Mouse (Mus musculus) gastrocnemius, postnatal 10 days (tissue): ENCODE data around the gene Fhad1. TPM values are rescaled to one million over a fixed set of nuclear protein-coding genes. Genes with fewer than 3 reads are reported as not detected.
"Not testable (repeated sequence)": the region's sequence is repeated elsewhere in the genome, so short reads cannot be mapped to it uniquely, and the experiment has no call there.

ENCODE experiments used
- DNase-seq: peaks from one replicate; pipeline ENCODE4 v3.0.0; 2021; ENCODE audit warnings: mixed read lengths
- total RNA-seq, 2 experiments: library from RNA; stranded (reverse); gene quantifications; 2 replicates each; pipeline ENCODE4 v1.2.3; 2021

Fhad1 gene
- total RNA-seq, 2 experiments from 2014 or later, result 2.1 to 4.5 TPM

DNA sequence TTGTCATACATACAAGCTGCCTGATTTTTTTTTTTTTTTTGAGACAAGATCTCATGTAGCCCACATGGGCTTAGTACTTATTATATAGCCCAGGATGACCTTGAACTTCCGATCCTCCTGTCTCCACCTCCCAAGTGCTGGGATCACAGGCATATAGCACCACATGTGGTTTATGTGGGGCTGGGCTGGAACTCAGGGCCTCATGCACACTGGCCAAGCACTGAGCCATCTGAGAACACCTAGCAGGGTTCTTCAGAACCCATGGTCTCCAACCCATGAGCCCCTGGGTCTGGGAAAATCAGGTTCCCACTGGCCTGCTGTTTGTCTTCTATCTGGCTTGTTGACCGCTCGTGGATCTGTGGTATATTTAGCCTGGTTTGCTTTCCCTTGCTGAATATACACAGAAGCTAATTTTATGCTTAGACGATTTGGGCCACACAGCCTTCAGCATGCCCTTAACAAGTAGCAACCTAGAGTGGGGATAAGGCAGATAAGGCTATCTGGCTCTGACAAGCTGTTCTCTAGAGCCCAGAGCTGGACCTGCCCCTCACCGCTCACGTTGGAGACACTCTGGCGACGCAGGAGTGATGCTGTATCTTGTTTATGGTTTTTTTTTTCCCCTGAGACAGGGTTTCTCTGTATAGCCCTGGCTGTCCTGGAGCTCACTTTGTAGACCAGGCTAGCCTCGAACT, 24.9 kb upstream of the Fhad1 start:
- no peak for DNase-seq

DNA sequence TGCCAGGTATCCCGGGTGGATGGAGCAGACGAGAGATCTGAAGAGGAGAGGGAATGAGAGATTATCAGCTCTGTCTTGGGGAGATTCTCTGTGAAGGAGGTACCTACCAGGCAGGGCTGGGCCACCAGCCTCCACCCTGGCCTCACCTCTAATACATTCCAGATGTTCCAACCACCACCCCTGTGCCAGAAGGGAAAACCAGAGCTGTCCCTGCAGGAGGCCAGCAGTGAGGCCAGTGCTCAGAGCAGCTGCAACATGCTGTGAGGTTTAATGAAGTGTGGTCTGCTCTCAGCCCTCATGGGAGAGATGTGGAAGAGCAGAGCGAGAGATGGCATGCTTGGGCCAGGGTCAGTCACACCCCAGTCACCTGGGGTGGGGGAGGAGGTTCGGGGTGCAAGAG, 23.0 kb upstream of the Fhad1 start:
- DNase-seq, result no peak

DNA sequence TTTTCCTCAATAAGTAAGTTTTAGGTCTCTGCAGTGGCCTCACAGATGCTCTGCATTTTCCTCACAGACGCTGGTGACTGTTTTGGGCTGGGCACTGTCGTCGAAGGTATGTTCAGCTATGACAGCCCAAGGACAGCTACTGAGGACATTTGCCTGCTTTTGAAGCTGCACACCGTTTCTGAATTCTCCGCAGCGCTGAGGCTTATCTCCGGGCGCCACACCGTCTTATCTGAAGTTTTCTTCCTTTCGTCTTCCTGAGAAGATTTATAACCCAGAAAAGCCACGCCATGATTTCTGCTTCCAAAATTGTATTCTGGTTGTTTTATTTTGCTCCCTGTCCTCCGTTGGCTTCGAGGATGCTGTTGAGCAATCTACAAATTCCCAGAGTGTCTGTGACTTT, 13.7 kb upstream of the Fhad1 start:
- DNase-seq, result no peak

DNA sequence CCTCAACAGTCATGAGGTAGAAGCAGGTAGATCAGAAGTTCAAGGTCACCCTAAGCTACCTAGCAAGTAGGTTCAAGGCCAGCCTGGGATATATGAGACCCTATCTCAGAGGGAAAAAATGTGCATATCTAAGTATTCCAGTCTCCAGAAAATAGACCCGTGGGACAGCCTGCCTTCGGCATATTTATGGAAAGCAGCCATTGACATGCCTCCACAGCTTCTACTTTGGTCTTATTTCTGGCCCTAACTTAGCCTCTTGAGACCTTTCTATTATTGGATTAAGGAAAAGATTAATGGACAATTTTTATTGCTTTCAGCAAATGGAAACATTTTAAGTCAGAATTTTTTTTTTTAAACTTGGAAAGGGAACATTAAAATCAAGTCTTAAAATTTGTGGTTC, 12.1 kb upstream of the Fhad1 start:
- DNase-seq, result no peak

DNA sequence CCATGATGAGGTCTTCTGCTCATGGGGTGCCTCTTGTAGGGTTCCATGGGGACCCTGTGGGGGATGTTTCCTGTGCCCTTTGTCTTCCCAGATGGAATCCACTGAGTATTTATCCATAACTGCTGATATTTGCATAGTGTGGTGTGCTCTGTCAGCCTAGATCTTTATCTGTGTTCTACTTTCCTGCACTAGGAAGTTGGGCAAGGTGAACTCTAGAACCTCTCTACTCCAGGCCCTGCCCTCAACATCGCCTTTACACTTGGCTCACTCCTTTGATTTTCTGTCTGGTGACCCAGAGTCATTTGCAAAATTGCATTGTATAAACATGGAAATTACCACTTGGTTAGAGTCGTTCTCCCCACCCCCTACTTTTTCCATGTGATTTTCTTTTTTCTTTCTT, 9.7 kb upstream of the Fhad1 start:
- DNase-seq, result no peak

- DNase-seq, result no peak
Observed at GRCm38 (mm10) chr4:142023166-142023565, 8.3 kb upstream of the Fhad1 start.

GRCm38 (mm10) chr4:142017686-142018085, 2.8 kb upstream of the Fhad1 start:
- DNase-seq, result no peak

- DNase-seq, result no peak
Observed at GRCm38 (mm10) chr4:142011236-142011635, 3.6 kb downstream of the Fhad1 start.

- no peak for DNase-seq
Observed at GRCm38 (mm10) chr4:142010441-142010840, 4.4 kb downstream of the Fhad1 start.

- no peak for DNase-seq
Observed at GRCm38 (mm10) chr4:142008206-142008605, 6.7 kb downstream of the Fhad1 start.

GRCm38 (mm10) chr4:142000581-142000980, 14.3 kb downstream of the Fhad1 start:
- no peak for DNase-seq

- no peak for DNase-seq
Observed at GRCm38 (mm10) chr4:141999494-142000074, 15.3 kb downstream of the Fhad1 start.

DNA sequence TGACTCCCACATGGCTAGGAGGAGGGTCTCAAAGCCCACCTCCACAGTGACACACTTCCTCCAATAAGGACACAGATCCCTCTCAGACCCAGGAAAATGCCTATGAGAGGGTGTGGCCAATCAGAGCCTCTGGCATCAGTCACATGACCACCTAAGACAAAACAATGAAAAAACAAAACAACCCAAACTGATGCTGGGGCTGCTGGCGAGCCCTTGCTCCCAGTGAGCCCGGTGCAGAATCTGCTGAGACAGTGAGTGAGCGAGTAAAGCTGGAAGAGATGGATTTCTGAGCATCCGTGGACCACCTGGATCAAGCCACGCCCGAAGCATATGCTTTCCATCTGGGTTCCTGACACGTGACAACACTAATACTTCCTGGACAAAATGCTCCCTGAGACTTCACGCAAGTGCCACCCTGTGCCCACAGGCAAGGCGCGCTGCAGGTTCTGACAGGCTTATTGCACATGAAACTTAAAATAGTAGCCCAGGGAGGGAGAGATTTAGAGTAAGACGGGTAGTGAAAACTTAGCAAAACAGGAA, 16.5 kb downstream of the Fhad1 start:
- no peak for DNase-seq

GRCm38 (mm10) chr4:141996880-141997279, 18.0 kb downstream of the Fhad1 start:
- no peak for DNase-seq

DNA sequence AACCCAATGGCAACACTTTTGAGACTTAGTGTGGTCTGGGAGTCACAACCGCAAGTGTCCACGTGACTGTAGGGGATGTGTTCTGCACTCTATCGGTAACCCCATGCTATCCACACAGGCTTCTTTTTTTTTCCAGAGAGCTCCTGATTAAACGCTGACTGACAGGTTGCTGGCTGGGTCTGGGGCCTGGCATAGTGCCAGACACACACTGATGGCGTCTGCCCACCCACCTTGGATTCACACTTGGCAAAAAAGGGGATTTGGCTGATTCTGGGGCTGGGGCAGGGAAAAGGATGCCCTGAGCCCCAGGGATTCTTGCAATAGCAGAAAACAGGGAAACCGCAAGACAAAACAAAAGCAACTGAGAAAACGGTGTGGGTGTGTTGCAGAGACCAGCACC, 18.8 kb downstream of the Fhad1 start:
- DNase-seq, result no peak

- DNase-seq, result not testable (repeated sequence)
Observed at GRCm38 (mm10) chr4:141994062-141994471, 20.8 kb downstream of the Fhad1 start.

DNA sequence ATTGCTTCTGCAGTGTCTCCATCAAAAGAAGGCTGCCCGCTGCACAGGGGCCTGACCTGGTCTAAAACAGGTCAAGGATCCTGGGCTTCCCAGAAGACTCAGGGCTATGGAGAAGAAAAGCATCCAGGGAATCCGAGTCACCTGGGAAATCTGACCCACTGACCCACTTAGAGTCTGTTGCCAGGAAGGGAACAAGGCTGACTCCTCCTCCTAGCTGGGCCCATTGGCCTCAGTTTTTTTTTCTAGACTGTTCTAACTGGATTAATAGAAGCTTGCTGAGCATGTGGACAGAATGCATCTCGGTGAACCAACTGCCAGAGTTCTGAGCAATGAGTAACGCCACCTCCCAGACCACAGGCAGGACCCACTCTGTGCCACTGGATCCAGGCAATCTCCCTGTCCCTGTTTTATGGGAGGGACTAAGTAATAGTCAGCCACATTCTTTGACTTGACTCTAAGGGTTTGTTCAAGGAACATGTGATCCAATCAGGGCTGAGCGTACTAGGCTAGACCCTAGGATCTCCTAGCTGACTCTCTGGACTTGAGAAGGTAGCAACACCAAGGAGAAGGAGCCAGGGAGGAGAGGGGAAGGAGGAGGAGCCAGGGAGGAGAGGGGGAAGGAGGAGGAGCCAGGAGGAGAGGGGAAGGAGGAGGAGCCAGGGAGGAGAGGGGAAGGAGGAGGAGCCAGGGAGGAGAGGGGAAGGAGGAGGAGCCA, 21.4 kb downstream of the Fhad1 start:
- no peak for DNase-seq

GRCm38 (mm10) chr4:141992530-141993204, 22.2 kb downstream of the Fhad1 start:
- DNase-seq, result no peak

DNA sequence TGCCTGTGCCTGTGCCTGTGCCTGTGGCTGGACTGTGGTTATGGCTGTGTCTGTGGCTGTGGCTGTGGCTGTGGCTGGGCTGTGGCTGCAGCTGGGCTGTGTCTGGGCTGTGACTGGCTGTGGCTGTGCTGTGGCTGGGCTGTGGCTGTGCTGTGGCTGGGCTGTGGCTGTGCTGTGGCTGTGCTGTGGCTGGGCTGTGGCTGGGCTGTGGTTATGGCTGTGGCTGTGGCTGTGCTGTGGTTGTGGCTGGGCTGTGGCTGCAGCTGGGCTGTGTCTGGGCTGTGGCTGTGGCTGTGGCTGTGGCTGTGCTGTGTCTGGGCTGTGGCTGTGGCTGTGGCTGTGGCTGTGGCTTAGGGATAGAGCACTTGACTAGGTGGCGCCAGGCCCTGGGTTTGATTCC, 26.7 kb downstream of the Fhad1 start:
- no peak for DNase-seq

DNA sequence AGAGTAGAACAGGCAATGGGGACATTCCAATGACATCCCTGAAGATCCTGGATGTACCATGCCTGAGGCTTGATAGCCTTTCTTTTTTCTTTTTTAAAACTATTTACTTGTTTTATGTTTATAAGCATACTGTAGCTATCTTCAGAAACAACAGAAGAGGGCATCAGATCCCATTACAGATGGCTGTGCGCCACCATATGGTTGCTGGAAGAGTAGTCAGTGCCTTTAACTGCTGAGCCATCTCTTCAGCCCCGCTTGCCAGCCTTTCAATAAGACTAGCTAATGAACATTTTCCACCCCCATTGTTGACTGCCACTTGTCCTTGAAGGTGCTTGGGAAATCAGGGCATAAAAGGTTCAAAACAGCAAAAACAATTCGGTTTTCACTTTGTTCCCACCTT, 31.2 kb downstream of the Fhad1 start:
- DNase-seq, result no peak

- no peak for DNase-seq
Observed at GRCm38 (mm10) chr4:141981475-141981874, 33.4 kb downstream of the Fhad1 start.

DNA sequence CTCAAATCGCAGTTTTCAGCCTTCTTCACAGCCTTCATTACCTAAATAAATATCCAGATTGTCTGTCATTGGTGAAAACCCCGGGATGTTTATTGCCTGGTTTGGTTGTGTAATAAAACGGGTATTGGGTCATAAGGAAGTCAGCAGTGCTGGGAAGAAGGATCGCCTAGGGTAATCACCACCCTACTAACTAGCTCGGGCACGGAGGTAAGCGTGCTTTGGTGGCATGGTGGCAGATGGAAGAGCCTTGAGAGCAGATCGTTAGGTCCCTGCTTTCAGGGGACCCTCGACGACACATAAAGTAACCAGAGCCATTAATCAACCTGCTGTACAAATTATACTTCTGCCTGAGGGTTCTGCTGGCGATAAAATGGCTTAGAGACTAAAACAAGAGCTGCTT, 36.3 kb downstream of the Fhad1 start:
- DNase-seq, result no peak

GRCm38 (mm10) chr4:141977346-141977745, 37.5 kb downstream of the Fhad1 start:
- DNase-seq, result no peak
